Mouse (Mus musculus) ES-Bruce4 (cell line): ENCODE measurements around the gene Gm11027.

ENCODE experiments used
- CTCF ChIP-seq: IDR thresholded peaks from one replicate; pipeline ENCODE4 v1.8.1; 2011; ENCODE audit warnings: low read depth, low read length
- POLR2A ChIP-seq: IDR thresholded peaks from one replicate; pipeline ENCODE4 v1.8.1; 2011; ENCODE audit warnings: low read length; ENCODE audit not compliant: insufficient read depth

DNA sequence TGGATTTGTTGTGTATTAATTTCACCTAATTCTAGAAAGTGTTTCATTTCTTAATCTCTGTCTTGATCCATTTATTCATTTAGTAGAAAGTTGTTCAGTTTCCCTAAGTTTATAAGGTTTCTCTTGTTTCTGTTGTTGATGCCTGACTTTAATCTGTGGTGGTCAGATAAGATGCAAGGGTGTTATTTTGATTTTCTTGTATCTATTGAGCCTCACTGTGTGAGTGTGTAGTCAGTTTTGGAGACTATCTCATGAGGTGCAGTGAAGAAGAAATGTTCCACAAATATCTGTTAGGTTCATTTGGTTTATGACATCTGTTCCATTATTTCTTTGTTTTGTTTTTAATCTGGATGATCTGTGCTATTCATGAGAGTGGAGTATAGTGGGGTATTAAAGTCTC is 27.0 kb downstream of the Gm11027 start:
- TF ChIP-seq CTCF (no peak), POLR2A (no peak)
